Mouse (Mus musculus) left cerebral cortex, adult 2 months (tissue): ENCODE results near the gene B2m. TPM values are rescaled to one million over a fixed set of nuclear protein-coding genes. Genes with fewer than 3 reads are reported as not detected.

Source experiments
- DNase-seq, 2 experiments: peaks; one replicate each; pipeline ENCODE4 v3.0.0; 2021 to 2022; ENCODE audit warnings: low spot score in 2 of 2, mixed read lengths in 1 of 2; ENCODE audit errors: extremely low spot score in 1 of 2
- H3K27ac ChIP-seq: fragments of 200-600 bp; 2 replicates; pipeline ENCODE4 v1.8.1; 2022
- H3K4me3 ChIP-seq: fragments of 200-600 bp; 2 replicates; pipeline ENCODE4 v1.8.1; 2022
- CTCF ChIP-seq: fragments of 200-600 bp; IDR thresholded peaks from 2 replicates; pipeline ENCODE4 v1.8.1; 2022; ENCODE audit warnings: antibody characterized with exemption, mild to moderate bottlenecking, moderate library complexity
- intact Hi-C: fragments of 180-260 bp; cut with DNase I; formaldehyde crosslinking; loops from one replicate; pipeline ENCODE4 v1.15.1; 2025
- total RNA-seq, 2 experiments: library from RNA; stranded (reverse); gene quantifications; 2 replicates each; pipeline ENCODE4 v1.2.3; 2021

Gene B2m
- total RNA-seq, 2 experiments from 2014 or later: 108 to 118 TPM

- Histone ChIP-seq H3K4me3 (no peak overlapping the region), H3K27ac (no peak overlapping the region)
- DNase-seq: no peak
- intact Hi-C loops: no loop called here
- TF ChIP-seq CTCF: no peak
These were observed 5.4 kb downstream of the B2m start for GRCm38 (mm10) chr2:122152850-122153249.

DNA sequence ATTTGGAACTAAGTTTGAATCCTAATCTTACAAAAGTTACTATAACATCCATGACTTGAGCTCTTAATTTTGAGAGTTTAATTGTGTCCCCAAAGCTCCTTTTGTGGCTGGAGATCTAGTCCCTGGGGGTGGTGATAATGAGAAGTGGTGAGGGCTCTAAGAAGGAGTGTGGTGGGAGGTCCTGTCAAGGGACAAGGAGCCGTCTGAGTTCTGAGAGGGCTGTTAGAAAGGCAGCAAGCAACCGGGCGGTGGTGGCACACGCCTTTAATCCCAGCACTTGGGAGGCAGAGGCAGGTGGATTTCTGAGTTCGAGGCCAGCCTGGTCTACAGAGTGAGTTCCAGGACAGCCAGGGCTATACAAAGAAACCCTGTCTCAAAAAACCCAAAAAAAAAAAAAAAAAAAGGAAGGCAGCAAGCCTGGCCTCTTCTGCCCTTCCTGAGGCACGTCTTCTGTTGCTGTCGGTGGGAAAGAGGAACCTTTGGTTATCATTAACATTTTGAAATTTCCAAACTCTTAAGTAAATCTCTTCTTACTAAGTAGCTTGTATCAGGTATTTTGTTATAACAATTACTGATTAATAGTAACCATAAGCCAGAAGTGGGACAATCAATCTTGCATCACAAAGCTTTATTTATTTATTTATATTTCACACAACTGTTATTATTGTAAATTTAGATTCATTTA lies 6.3 kb downstream of the B2m start:
- intact Hi-C loops: no loop called here
- Histone ChIP-seq H3K4me3 (no peak overlapping the region), H3K27ac (no peak overlapping the region)
- no peak for DNase-seq
- TF ChIP-seq CTCF: no peak

DNA sequence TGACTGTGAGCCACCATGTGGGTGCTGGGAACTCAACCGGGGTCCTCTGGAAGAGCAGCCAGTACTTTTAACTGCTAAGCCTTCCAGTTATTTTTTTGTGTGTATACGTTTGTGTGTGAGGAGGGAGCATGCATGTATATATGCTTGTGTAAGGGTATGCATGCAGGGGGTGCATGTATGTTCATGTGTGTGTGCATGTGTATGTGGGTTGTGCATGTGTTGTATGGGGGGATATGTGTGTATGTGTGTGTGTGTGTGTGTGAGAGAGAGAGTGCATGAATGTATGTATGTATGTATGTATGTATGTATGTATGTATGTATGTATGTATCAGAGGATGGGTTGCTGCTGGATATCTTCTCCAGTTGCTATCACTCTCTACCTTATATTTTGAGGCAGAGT lies 7.0 kb downstream of the B2m start:
- no peak for DNase-seq
- no peak overlapping the region for H3K27ac ChIP-seq
- no peak for TF ChIP-seq CTCF
- intact Hi-C loops: no loop called here
- no peak overlapping the region for H3K4me3 ChIP-seq

DNA sequence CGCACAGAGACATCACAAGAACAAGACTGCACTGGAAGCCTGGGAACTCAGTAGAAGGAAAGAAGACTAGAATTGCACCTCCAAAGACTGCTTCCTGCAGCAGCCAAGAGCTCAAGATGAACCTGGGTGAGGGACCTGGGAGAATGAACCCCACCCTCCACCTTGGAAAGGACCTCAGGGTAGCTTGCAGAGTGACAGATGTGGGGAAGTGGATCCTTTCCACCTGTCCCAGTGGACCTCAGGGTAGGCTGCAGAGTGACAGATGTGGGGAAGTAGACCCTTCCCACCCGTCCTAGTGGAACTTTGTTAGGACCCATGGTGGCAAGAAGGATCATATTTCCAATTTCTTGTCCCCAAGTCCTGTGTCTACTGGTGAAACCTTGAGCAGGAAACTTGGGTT lies 7.8 kb downstream of the B2m start:
- no peak for DNase-seq
- no peak for TF ChIP-seq CTCF
- Histone ChIP-seq H3K4me3 (no peak overlapping the region), H3K27ac (no peak overlapping the region)
- intact Hi-C loops: no loop called here

- intact Hi-C loops: no loop called here
- TF ChIP-seq CTCF: no peak
- Histone ChIP-seq H3K27ac (no peak overlapping the region), H3K4me3 (no peak overlapping the region)
- no peak for DNase-seq
These were observed 8.7 kb downstream of the B2m start for GRCm38 (mm10) chr2:122156051-122156700.

GRCm38 (mm10) chr2:122157561-122157960 lies 10.1 kb downstream of the B2m start:
- intact Hi-C loops: no loop called here
- no peak for TF ChIP-seq CTCF

DNA sequence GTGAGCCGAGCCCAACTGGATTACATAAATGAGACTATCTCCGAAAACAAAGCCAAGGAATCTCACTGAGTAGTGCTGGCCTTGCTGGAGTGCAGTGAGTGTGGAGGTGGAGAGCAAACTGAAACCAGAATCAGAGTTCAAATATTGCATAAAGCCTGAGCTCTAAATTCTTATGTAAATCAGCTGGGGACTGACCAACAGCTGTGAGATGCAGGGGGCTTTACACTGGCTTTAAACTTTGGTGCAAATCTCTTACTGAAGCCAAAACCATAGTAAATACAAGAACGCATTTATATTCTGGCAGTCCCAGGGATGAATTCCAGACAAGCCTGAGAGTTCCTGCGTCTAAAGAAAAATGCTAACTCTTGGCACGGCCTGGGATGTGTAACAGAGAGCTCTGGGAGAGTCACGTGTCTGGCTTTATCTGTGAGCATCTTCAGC lies 10.9 kb downstream of the B2m start:
- TF ChIP-seq CTCF: no peak
- Histone ChIP-seq H3K4me3 (no peak overlapping the region), H3K27ac (no peak overlapping the region)
- no peak for DNase-seq
- intact Hi-C loops: no loop called here

More at GRCm38 (mm10) chr2:122157561-122157960, 10.1 kb downstream of the B2m start:
- no peak overlapping the region for H3K4me3 ChIP-seq
- H3K27ac ChIP-seq: no peak overlapping the region
- no peak for DNase-seq

- no peak for DNase-seq
- no peak overlapping the region for H3K4me3 ChIP-seq
- no peak for TF ChIP-seq CTCF
- no peak overlapping the region for H3K27ac ChIP-seq
- intact Hi-C loops: loop anchor here (2.0 to 5.0 kb wide), 2 partner anchors 42 to 89 kb away; partner anchors contain the start of gene Spg11
These were observed 12.2 kb downstream of the B2m start for GRCm38 (mm10) chr2:122159667-122160066.

DNA sequence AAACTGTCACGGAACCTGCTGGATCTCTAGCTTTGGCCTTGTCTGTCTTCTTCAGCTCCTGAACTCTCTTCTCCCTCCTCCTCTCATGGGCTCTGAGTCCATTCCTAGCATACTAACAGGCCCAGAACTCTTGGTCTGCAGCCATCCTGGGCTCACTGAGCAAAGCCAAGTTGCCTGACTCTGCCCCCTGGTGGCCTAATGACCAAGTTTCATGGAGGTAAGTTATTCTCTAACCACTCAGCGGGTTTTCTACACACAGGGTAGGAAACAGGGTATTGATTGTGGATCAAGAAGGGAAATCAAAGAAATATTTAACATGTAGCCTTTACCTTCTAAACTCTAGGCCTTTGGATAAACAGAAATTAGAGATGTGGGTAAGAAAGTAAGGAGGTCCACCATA lies 13.2 kb downstream of the B2m start, which contains the start of gene Trim69:
TSS of gene Trim69 (plus strand) at position 21 of the 400 bp plus-strand sequence.
- TF ChIP-seq CTCF: peak; percentile 74
- Histone ChIP-seq H3K4me3 (no peak within 1 kb of the TSS), H3K27ac (no peak within 1 kb of the TSS)
- intact Hi-C loops: loop anchor here (2.0 to 5.0 kb wide), 2 partner anchors 43 to 90 kb away; partner anchors contain the start of gene Spg11
- DNase-seq: peak; percentile 66 to 68

DNA sequence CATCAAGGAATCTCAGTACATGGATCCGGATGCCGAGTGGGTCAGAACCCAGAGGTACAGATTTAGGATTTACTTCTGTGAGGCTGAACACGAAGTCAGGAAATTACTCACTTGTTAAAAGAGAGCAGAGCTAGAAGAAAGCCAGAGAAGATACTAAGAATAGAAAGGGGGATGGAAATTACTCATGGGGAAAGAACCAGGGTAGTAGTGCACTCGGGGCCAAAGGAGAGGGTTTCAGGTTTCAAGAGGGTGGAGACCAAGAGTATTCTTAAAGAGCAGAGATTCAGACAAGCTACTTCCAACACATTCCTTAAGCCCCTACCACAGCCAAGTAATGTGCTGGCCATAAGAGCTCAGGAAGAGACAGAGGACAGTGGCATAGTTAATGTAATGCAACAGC lies 14.1 kb downstream of the B2m start:
- intact Hi-C loops: loop anchor here (2.0 to 5.0 kb wide), 2 partner anchors 44 to 91 kb away; partner anchors contain the start of gene Spg11
- DNase-seq: no peak
- Histone ChIP-seq H3K27ac (no peak overlapping the region), H3K4me3 (no peak overlapping the region)
- TF ChIP-seq CTCF: no peak

- TF ChIP-seq CTCF: no peak
- intact Hi-C loops: loop anchor here (5.0 kb wide), 1 partner anchor 45 kb away; the partner anchor contains the start of gene Spg11
- no peak for DNase-seq
- no peak overlapping the region for H3K27ac ChIP-seq
- no peak overlapping the region for H3K4me3 ChIP-seq
These were observed 15.0 kb downstream of the B2m start for GRCm38 (mm10) chr2:122162529-122162928.
